Mouse (Mus musculus): ENCODE measurements around the gene Glipr1l2.

- TF ChIP-seq CTCF (conservative IDR thresholded peaks at IDR 0.05; ENCODE audit: insufficient read depth, insufficient read length, low read depth, low read length) (no peak), POLR2A (IDR thresholded peaks at IDR 0.05; ENCODE audit: low read depth, low read length) (no peak)
Measured at GRCm38 (mm10) chr10:112110401-112110800, 27.2 kb downstream of the Glipr1l2 start.

All from kidney, adult 2 months (tissue).